Mouse (Mus musculus): ENCODE measurements around the gene Cald1. TPM values are rescaled to one million over a fixed set of nuclear protein-coding genes. Genes with fewer than 3 reads are reported as not detected.

The Cald1 gene
- 165 and 173 TPM in 2 replicates for polyA plus RNA-seq (2015; fragmentation: Nextera tagmentation; extraction: Ambion mirVana)

DNA sequence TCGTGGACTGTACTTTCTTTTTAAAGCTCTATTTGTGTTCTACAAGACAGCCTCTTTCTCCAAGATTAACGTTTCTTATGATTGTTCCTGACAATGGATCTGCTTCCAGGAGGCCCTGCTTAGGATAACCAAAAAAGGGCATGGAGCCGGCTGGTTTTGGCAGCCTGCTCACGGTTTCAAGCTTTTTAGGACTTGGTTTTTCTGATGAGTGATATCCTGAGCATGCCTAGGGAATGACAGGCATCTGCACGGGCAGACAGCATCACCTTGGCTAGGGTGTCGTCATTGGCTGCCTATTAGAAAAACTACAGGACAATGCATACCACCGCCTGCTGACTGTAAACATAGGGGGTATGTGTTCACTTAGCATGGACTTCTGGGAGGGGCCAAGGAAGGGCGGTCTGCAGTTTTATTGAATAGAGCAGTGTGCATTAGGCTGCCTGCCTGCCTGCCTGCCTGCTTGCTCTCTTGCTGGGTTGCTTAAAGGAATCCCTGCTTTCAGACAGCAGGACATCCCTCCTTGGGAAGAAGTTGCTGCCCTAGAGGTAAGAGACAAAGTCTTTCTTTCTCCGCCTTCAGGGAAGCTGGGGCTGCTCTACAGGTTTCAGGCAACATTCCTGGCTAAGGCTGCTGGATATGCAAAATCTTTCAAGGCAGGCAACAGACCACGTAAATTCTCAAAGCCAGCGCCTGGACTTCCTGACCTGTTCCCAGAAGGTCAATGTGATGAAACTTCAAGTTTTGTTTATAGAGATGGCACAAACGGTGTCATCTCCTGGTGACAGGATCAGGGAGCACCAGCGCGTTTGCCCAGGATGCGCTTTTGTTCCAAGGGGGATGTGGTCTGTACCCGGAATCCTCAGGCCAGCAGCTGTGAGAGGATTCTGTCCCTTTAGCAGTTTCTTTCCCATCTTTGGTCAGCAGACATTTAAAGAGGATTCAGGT lies at the start of gene Cald1:
Cald1 (plus strand) TSS at position 380 of the 945 bp plus-strand sequence.
- no peaks in the 10 kb centered on the region for H3K27me3 ChIP-seq (replicated peaks)
- H3K4me1 ChIP-seq, result peaks cover 58% of the 10 kb centered on the region
- H3K36me3 ChIP-seq, result no peaks in the 10 kb centered on the region
- peak within 1 kb of the TSS; percentile 93 for H3K27ac ChIP-seq (replicated peaks)
- H3K4me2 ChIP-seq, result peak within 1 kb of the TSS; percentile 75
- H3K9me3 ChIP-seq, result no peaks in the 10 kb centered on the region
- H3K9ac ChIP-seq, result peak within 1 kb of the TSS; percentile 89
- ATAC-seq (ENCODE audit: extremely low read depth, insufficient number of reproducible peaks, low FRiP score, low TSS enrichment), result peak; percentile 80
- 8% methylated on average over 16 of the region's 16 CpGs for WGBS
- peak within 1 kb of the TSS; percentile 58 for H3K4me3 ChIP-seq

DNA sequence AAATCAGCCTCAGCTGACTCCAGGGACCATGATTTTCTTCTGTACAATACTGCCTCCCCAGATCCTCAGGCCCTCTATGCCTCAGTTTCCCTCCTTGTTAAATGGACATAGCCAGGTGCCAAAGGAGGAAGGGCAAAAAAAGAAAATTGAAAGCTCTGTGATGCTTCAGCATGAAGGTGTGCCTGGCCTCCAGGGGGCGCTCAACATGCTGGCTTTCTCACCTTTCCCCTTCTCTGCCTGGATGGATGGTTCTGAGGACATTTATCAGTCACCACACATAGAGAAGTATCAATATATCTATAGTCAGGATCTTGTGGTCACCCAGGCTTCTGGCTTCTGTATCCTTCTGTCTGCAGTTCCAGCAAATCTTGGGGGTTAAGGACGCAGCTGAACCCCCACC lies 49.3 kb upstream of the Cald1 start:
- WGBS, result 31% methylated on average over 2 of the region's 2 CpGs
- Histone ChIP-seq H3K27ac (replicated peaks) (no peak overlapping the region), H3K4me3 (no peak overlapping the region), H3K36me3 (no peaks in the 10 kb centered on the region), H3K9me3 (peaks cover 7% of the 10 kb centered on the region), H3K4me2 (no peak overlapping the region), H3K27me3 (replicated peaks) (no peaks in the 10 kb centered on the region), H3K4me1 (peaks cover 6% of the 10 kb centered on the region), H3K9ac (no peak overlapping the region)
- no peak for ATAC-seq (ENCODE audit: extremely low read depth, insufficient number of reproducible peaks, low FRiP score, low TSS enrichment)

DNA sequence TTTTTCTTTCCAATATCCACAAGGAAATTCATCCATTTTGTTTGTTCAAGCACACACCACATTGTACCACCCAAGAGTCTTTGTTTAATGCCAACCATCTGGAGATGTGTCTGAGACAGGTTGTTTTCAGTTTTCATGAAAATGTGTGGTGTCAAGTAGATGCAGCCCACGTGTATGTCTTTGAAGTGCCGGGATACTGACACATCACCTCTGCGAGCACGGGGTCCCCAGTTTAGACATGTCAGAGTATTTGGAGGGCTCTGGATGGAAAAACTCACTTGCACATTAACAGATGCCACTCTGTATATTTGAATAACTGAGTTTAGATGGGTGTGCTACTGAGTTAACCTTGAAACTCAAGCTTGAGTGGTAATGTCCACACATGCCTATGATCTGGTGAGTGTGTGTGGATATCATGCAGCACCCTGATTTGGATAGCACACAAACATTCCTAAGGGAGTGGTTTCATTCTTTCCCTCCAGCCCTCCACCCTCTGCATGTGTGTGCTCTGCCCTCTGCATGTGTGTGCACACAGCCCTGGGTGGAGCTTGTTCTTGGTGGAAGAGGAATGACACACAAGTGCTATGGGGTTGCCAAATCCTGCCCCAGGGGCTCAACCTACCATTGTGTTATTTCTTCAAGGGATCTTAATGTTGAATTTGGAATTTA lies 45.7 kb upstream of the Cald1 start:
- ATAC-seq (ENCODE audit: extremely low read depth, insufficient number of reproducible peaks, low FRiP score, low TSS enrichment), result no peak
- WGBS, result 84% methylated on average over 4 of the region's 4 CpGs
- Histone ChIP-seq H3K4me3 (no peak overlapping the region), H3K27ac (replicated peaks) (no peak overlapping the region), H3K9ac (no peak overlapping the region), H3K4me1 (peaks cover 6% of the 10 kb centered on the region), H3K27me3 (replicated peaks) (no peaks in the 10 kb centered on the region), H3K9me3 (peaks cover 7% of the 10 kb centered on the region), H3K36me3 (no peaks in the 10 kb centered on the region), H3K4me2 (no peak overlapping the region)

DNA sequence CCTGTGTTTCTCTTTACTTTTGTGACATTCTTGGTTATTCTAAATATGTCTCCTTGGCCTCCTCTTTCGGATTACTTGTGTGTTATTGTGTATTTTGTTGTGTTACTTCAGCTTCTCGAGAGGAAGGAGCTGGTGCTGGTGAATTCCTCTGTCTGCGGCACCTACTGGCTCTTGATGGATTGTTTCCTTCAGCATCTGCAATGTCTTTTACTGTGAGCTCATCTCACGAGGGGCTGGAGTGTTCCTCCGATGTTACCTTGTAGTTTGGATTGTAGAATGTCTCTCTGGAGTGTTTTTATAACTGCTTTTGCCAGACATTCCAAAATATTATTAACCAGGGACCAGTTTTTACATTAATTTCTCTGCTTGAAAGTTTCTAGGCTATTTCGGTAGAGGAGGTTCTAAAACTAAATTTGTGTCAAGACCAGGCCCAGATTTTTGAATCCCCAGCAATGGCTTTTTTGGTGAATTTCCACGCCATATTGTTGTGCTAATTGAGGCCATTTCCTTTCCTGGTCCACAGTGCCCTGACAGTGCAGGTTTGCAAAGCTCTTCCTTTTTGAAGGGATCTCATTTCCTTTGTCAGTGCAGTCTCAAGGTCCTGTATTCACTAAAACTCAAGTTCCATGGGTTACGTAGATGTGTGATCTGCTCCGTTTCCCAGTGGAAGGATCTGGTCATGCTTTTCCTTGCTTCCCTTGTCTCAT lies 43.9 kb upstream of the Cald1 start:
- Histone ChIP-seq H3K4me3 (no peak overlapping the region), H3K9me3 (peaks cover 7% of the 10 kb centered on the region), H3K4me2 (no peak overlapping the region), H3K9ac (no peak overlapping the region), H3K27me3 (replicated peaks) (no peaks in the 10 kb centered on the region), H3K27ac (replicated peaks) (no peak overlapping the region), H3K4me1 (peaks cover 7% of the 10 kb centered on the region), H3K36me3 (no peaks in the 10 kb centered on the region)
- WGBS, result 66% methylated on average over 9 of the region's 9 CpGs
- no peak for ATAC-seq (ENCODE audit: extremely low read depth, insufficient number of reproducible peaks, low FRiP score, low TSS enrichment)

DNA sequence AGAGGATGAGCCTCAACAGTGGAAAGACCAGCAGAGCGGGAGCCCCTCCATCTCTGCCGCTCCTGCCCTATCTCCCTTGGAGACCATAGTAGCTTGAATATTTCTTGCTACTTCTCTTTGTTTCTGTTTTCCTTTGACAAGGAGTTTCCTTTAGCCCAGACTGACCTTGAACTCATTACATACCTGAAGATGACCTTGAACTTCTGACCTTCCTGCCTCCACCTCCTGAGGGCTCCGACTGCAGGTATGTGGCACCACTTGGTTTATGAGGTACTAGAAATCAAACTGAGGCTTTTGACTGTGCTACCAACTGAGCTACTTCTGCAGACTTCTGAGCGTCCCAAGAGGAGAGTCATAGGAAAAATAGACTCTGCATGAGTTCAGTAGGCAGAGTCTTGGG lies 38.8 kb upstream of the Cald1 start:
- ATAC-seq (ENCODE audit: extremely low read depth, insufficient number of reproducible peaks, low FRiP score, low TSS enrichment), result no peak
- Histone ChIP-seq H3K4me1 (peaks cover 8% of the 10 kb centered on the region), H3K9me3 (no peaks in the 10 kb centered on the region), H3K27me3 (replicated peaks) (no peaks in the 10 kb centered on the region), H3K9ac (no peak overlapping the region), H3K36me3 (no peaks in the 10 kb centered on the region), H3K4me3 (no peak overlapping the region), H3K4me2 (no peak overlapping the region), H3K27ac (replicated peaks) (no peak overlapping the region)
- WGBS, result 83% methylated on average over 4 of the region's 4 CpGs

DNA sequence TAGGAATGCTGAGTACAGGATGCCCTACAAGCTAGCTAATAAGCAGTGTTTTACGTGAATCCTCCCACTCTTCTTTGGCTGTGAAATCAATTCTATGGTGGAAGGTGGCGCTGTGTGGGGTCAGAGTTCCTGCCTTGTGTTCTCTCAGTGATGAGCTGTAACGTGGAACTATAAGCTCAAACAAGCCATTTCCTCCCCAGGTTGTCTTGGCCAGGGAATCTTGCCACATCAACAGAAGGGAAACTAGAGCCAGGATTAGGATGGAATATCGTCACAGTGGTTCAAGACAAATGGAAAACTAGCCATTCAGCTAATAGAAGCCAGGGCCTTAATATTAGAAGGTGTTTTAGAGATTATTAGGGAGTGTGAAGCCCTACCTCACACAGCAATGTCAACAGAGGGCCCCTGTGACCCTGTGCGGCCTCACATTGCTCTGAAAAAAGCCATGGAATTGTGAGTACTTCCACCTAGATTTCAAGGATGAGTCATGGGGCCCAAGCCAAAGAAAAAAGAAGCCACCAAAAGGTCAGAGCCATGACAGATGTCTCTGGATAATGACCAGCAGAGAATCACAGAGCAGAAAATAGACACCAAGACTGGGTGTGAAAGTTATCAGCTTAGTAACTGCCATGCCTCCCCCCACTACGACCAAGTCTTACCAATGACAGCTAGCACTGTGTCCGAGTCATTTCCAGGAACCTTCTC lies 33.0 kb upstream of the Cald1 start:
- Histone ChIP-seq H3K9ac (no peak overlapping the region), H3K36me3 (no peaks in the 10 kb centered on the region), H3K4me3 (no peak overlapping the region), H3K9me3 (no peaks in the 10 kb centered on the region), H3K4me2 (no peak overlapping the region), H3K4me1 (peaks cover 18% of the 10 kb centered on the region), H3K27me3 (replicated peaks) (no peaks in the 10 kb centered on the region), H3K27ac (replicated peaks) (no peak overlapping the region)
- 68% methylated on average over 7 of the region's 7 CpGs for WGBS
- ATAC-seq (ENCODE audit: extremely low read depth, insufficient number of reproducible peaks, low FRiP score, low TSS enrichment), result no peak

DNA sequence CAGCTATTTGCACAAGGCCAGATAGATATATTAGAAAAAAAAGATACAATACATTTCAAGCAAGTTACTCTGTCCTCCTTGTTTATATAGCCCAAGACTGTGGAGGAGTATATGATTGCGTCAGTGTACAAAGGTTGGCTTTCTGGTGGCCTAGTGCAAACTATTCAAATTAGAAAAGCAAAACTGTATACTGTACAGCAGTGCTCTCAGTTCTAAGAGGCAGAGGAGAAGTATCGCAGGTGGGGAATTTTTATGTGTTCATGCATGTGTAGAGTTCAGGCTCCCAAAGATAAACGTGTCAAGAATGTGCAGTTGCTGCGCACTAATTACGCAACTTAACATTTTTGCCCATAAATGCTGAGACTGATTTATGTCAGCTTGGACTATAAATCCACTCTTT lies 31.0 kb upstream of the Cald1 start:
- no peak overlapping the region for H3K9ac ChIP-seq
- no peaks in the 10 kb centered on the region for H3K27me3 ChIP-seq (replicated peaks)
- H3K27ac ChIP-seq (replicated peaks), result no peak overlapping the region
- no peak for ATAC-seq (ENCODE audit: extremely low read depth, insufficient number of reproducible peaks, low FRiP score, low TSS enrichment)
- H3K4me3 ChIP-seq, result no peak overlapping the region
- H3K4me1 ChIP-seq, result peaks cover 18% of the 10 kb centered on the region
- no peak overlapping the region for H3K4me2 ChIP-seq
- 76% methylated on average over 5 of the region's 5 CpGs for WGBS
- H3K9me3 ChIP-seq, result no peaks in the 10 kb centered on the region
- H3K36me3 ChIP-seq, result no peaks in the 10 kb centered on the region

DNA sequence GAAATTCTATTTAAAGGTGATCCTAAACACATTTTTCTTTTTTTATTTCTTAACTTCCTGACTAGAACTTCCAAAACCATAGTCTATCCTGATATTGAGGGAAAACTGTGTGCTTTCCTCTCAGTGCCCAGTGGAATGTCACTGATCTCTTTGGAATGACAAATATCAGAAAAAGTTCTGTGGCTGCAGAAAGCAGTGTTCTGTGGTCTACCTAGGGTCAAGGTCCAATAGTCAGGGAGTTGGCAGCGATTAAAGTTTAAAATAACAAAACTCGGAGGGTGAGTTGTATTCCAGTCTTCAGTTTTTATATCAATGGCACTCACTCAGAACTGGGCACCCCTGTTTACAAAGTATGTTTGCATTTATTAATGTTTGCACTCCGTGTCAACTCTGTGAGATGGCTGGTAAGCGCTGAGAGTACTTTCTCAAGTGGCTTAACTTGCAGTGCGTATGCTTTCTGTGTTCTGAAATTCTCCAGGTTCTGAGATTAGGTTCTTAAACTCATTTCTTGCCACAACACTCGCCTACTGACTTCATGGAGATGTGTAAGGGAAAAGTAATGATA lies 18.7 kb upstream of the Cald1 start:
- H3K4me2 ChIP-seq, result no peak overlapping the region
- no peak for ATAC-seq (ENCODE audit: extremely low read depth, insufficient number of reproducible peaks, low FRiP score, low TSS enrichment)
- peaks cover 32% of the 10 kb centered on the region for H3K4me1 ChIP-seq
- WGBS, result 74% methylated on average over 6 of the region's 6 CpGs
- no peaks in the 10 kb centered on the region for H3K9me3 ChIP-seq
- H3K27me3 ChIP-seq (replicated peaks), result no peaks in the 10 kb centered on the region
- no peaks in the 10 kb centered on the region for H3K36me3 ChIP-seq
- no peak overlapping the region for H3K9ac ChIP-seq
- no peak overlapping the region for H3K27ac ChIP-seq (replicated peaks)
- no peak overlapping the region for H3K4me3 ChIP-seq

DNA sequence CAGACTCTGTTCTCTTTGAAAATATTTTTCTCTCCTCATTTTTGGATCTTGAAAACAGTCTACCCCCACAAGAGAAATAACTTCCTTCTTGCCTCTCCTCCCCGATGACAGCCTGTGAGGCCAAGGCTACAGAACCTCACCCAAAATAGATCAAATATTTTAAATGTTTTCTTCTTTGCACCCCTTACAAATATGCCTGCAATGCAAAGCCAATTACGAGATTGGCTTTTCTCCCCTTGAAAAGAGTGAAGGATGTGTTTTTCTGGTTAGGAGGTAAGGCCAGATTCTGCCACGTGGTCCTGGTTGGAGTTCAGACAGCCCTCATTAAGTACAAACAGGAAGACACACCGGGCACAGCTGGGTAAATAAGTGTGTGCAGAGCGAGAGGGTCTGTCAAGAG lies 14.9 kb upstream of the Cald1 start:
- Histone ChIP-seq H3K4me2 (no peak overlapping the region), H3K4me3 (no peak overlapping the region), H3K36me3 (no peaks in the 10 kb centered on the region), H3K9me3 (no peaks in the 10 kb centered on the region), H3K4me1 (peaks cover 20% of the 10 kb centered on the region), H3K9ac (no peak overlapping the region), H3K27ac (replicated peaks) (no peak overlapping the region), H3K27me3 (replicated peaks) (no peaks in the 10 kb centered on the region)
- ATAC-seq (ENCODE audit: extremely low read depth, insufficient number of reproducible peaks, low FRiP score, low TSS enrichment), result no peak
- WGBS, result 34% methylated on average over 5 of the region's 5 CpGs

DNA sequence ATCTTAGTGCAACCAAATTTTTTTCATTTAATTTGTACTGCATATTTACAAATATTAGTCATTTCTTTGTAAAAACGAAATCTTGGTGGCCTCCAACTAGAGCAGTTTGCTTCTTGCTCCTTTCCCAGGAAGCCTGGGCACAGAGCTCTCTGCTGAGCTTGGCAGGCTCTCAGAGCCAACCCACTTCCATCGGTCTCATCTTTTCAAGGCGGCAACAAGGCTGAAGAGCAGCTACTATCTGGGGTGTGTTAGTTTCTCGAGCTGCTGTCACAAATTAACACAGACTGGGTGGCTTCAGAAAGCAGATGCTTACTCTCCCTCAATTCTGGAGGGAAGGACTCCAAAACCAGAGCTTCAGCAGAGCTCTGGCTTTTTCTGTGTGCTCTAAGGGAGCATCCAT lies 10.2 kb upstream of the Cald1 start:
- Histone ChIP-seq H3K4me2 (no peak overlapping the region), H3K36me3 (no peaks in the 10 kb centered on the region), H3K4me3 (no peak overlapping the region), H3K9ac (no peak overlapping the region), H3K27ac (replicated peaks) (no peak overlapping the region), H3K27me3 (replicated peaks) (no peaks in the 10 kb centered on the region), H3K4me1 (peaks cover 9% of the 10 kb centered on the region), H3K9me3 (no peaks in the 10 kb centered on the region)
- 67% methylated on average over 4 of the region's 4 CpGs for WGBS
- no peak for ATAC-seq (ENCODE audit: extremely low read depth, insufficient number of reproducible peaks, low FRiP score, low TSS enrichment)

All from heart, embryonic 13.5 days (tissue).